Mouse (Mus musculus): ENCODE data around the gene Ctsa. TPM values are rescaled to one million over a fixed set of nuclear protein-coding genes. Genes with fewer than 3 reads are reported as not detected.
A peak's percentile ranks its signal among the peaks of the same experiment; 100 is the strongest.
"Not testable (repeated sequence)": the region's sequence is repeated elsewhere in the genome, so short reads cannot be mapped to it uniquely, and the experiment has no call there.

Ctsa gene
- polyA plus RNA-seq, 1 experiment = 318 TPM

DNA sequence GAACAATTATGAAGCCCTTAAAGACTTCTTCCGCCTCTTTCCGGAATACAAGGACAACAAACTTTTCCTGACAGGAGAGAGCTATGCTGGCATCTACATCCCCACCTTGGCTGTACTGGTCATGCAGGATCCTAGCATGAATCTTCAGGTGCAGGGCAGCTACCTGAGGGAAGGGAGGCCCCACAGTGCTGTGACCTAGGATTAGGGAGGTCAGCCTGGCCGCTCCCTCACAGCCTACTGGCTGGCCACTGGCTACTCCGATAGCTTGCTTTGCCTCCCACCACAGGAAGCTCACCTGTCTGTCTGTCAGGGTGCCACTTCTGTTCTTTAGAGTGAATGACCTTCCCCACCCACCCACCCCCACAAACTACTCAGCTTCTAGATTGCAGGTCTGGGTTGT, 2.5 kb downstream of the Ctsa start:
- Histone ChIP-seq H3K4me3 (ENCODE audit: extremely low read depth, insufficient read depth, insufficient read length) (no peak overlapping the region), H3K4me1 (ENCODE audit: control insufficient read depth, insufficient read depth, insufficient read length) (peaks cover 5% of the 10 kb centered on the region; the same call in 1 of the 2 replicates), H3K36me3 (ENCODE audit: control insufficient read depth, insufficient read depth, low read length) (peaks cover 35% of the 10 kb centered on the region), H3K27me3 (ENCODE audit: control insufficient read depth, insufficient read depth, low read length) (no peaks in the 10 kb centered on the region), H3K27ac (ENCODE audit: insufficient read depth, low read length) (no peak overlapping the region)
- DNase-seq (ENCODE audit: low read depth in 1 of 2, low spot score in 2 of 2) = no peak
- 95% methylated on average over 4 of the region's 4 CpGs for WGBS
- TF ChIP-seq POLR2A (IDR thresholded peaks at IDR 0.05; ENCODE audit: low read depth, low read length) (no peak), CTCF (IDR thresholded peaks at IDR 0.05; ENCODE audit: extremely low read depth, insufficient read depth, insufficient read length, insufficient replicate concordance) (no peak)

DNA sequence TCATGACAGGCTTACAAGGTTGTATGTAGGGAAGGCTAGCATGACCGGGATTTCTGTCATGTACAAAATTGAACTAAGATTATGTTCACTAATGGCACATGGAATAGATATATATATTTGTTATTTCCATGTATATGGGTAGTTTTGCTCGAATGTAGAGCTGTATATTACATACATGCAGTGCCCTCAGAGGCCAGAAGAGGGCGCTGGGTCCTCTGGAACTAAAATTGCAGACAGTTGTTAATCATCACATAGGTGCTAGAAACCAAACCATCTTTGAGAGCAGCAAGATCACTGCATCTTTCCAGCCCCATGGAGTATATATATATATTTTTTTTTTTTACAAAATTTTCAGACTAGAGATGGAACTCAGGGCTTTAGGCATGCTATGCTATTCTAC, 13.1 kb downstream of the Ctsa start:
- peaks cover 4% of the 10 kb centered on the region; the same call in 1 of the 2 replicates for H3K4me1 ChIP-seq (ENCODE audit: control insufficient read depth, insufficient read depth, insufficient read length)

DNA sequence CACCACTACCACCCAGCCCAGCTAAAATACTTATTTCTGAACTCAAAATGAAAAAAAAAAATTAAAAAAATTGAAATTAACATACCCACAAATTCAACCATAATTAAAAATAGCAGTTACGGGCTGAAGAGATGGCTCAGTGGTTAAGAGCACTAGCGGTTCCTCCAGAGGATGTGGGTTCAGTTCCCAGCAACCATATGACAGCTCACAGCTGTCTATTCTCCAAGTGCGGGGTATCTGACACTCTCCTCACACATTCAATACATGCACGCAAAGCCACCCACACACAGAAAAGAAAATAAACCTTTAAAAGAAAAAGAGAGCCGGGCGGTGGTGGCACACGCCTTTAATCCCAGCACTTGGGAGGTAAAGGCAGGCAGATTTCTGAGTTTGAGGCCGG, 17.4 kb downstream of the Ctsa start:
- H3K27me3 ChIP-seq (ENCODE audit: control insufficient read depth, insufficient read depth, low read length) = no peaks in the 10 kb centered on the region
- peaks cover 4% of the 10 kb centered on the region; the same call in 1 of the 2 replicates for H3K4me1 ChIP-seq (ENCODE audit: control insufficient read depth, insufficient read depth, insufficient read length)
- TF ChIP-seq CTCF (IDR thresholded peaks at IDR 0.05; ENCODE audit: extremely low read depth, insufficient read depth, insufficient read length, insufficient replicate concordance) (no peak), POLR2A (IDR thresholded peaks at IDR 0.05; ENCODE audit: low read depth, low read length) (no peak)
- no peak overlapping the region for H3K4me3 ChIP-seq (ENCODE audit: extremely low read depth, insufficient read depth, insufficient read length)
- no peak overlapping the region; the same call in 1 of the 2 replicates for H3K27ac ChIP-seq (ENCODE audit: insufficient read depth, low read length)
- 32% methylated on average over 8 of the region's 8 CpGs for WGBS
- H3K36me3 ChIP-seq (ENCODE audit: control insufficient read depth, insufficient read depth, low read length) = no peaks in the 10 kb centered on the region
- peak in 1 of 2 experiments; percentile 36 for DNase-seq (ENCODE audit: low read depth in 1 of 2, low spot score in 2 of 2)

More for the DNA sequence above, 13.1 kb downstream of the Ctsa start:
- no peak for TF ChIP-seq CTCF (IDR thresholded peaks at IDR 0.05; ENCODE audit: extremely low read depth, insufficient read depth, insufficient read length, insufficient replicate concordance)
- TF ChIP-seq POLR2A (IDR thresholded peaks at IDR 0.05; ENCODE audit: low read depth, low read length) = no peak
- Histone ChIP-seq H3K4me3 (ENCODE audit: extremely low read depth, insufficient read depth, insufficient read length) (no peak overlapping the region), H3K27ac (ENCODE audit: insufficient read depth, low read length) (no peak overlapping the region), H3K27me3 (ENCODE audit: control insufficient read depth, insufficient read depth, low read length) (no peaks in the 10 kb centered on the region), H3K36me3 (ENCODE audit: control insufficient read depth, insufficient read depth, low read length) (no peaks in the 10 kb centered on the region)
- WGBS = 48% methylated on average over 3 of the region's 3 CpGs
- no peak for DNase-seq (ENCODE audit: low read depth in 1 of 2, low spot score in 2 of 2)

DNA sequence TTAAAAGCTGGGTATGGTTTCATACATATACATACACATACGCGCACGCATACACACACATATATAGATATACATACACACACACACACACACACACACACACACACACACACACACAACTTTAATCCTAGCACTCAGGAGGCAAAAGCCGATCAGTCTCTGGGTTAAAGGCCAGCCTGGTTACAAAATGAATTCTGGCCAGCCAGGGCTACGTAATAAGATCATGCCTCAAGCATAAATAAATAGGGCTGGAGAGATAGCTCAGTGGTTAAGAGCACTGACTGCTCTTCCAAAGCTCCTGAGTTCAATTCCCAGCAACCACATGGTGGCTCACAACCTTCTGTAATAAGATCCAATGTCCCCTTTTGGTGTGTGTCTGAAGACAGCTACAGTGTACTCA, 22.9 kb downstream of the Ctsa start:
- 91% methylated on average over 5 of the region's 5 CpGs for WGBS

DNA sequence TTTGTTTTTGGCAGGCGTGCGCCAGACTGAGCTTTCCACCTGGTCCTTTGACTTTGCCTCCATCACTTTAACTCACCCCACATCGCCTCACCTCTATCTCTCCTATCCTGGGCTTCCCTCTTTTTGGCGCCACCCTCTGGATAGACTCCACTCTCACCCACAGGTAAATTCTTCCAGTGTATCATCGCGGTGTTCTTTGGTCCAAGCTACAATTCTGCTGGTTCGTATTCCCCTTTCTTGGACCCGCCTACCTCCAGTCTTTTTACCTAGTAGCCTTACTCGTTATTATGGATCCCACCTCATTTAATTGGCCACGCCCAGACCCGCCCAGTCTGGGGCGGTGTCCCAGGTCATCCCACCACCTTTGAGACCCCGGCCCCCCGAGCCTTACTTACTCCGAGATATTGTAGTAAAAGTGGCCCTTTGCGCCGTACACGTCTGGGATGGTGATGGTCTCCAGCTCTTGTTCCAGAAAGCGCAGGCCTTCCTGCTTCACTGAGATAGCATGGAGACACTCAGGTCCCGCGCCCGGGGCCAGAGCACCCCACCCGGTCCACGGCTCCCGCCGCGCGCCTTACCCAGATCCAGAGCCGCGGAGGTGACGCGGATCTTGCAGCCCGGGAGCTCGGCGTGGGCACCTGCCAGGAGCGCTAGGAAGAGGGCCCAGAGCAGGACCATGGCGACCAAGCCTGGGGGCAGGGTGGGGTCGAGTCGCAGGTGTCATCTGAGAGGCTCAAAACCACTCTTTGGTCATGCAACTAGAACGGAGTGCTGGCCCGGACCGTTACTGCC, 23.8 kb downstream of the Ctsa start:
- DNase-seq (ENCODE audit: low read depth in 1 of 2, low spot score in 2 of 2) = no peak
- 3% methylated on average over 42 of the region's 42 CpGs for whole genome bisulfite sequencing
- Histone ChIP-seq H3K27ac (ENCODE audit: insufficient read depth, low read length) (no peak overlapping the region), H3K27me3 (ENCODE audit: control insufficient read depth, insufficient read depth, low read length) (peaks cover 10% of the 10 kb centered on the region), H3K4me1 (ENCODE audit: control insufficient read depth, insufficient read depth, insufficient read length) (peaks cover 11% of the 10 kb centered on the region; the same call in 1 of the 2 replicates), H3K4me3 (ENCODE audit: extremely low read depth, insufficient read depth, insufficient read length) (peak overlapping the region; percentile 65), H3K36me3 (ENCODE audit: control insufficient read depth, insufficient read depth, low read length) (no peaks in the 10 kb centered on the region)
- no peak for TF ChIP-seq POLR2A (IDR thresholded peaks at IDR 0.05; ENCODE audit: low read depth, low read length)
- TF ChIP-seq CTCF (IDR thresholded peaks at IDR 0.05; ENCODE audit: extremely low read depth, insufficient read depth, insufficient read length, insufficient replicate concordance) = no peak

More for the DNA sequence above, 22.9 kb downstream of the Ctsa start:
- H3K4me1 ChIP-seq (ENCODE audit: control insufficient read depth, insufficient read depth, insufficient read length) = peaks cover 11% of the 10 kb centered on the region; the same call in 1 of the 2 replicates
- not testable (repeated sequence) for H3K36me3 ChIP-seq (ENCODE audit: control insufficient read depth, insufficient read depth, low read length); DNase-seq (ENCODE audit: low read depth in 1 of 2, low spot score in 2 of 2); H3K4me3 ChIP-seq (ENCODE audit: extremely low read depth, insufficient read depth, insufficient read length); H3K27ac ChIP-seq (ENCODE audit: insufficient read depth, low read length)
- peaks cover 10% of the 10 kb centered on the region for H3K27me3 ChIP-seq (ENCODE audit: control insufficient read depth, insufficient read depth, low read length)

DNA sequence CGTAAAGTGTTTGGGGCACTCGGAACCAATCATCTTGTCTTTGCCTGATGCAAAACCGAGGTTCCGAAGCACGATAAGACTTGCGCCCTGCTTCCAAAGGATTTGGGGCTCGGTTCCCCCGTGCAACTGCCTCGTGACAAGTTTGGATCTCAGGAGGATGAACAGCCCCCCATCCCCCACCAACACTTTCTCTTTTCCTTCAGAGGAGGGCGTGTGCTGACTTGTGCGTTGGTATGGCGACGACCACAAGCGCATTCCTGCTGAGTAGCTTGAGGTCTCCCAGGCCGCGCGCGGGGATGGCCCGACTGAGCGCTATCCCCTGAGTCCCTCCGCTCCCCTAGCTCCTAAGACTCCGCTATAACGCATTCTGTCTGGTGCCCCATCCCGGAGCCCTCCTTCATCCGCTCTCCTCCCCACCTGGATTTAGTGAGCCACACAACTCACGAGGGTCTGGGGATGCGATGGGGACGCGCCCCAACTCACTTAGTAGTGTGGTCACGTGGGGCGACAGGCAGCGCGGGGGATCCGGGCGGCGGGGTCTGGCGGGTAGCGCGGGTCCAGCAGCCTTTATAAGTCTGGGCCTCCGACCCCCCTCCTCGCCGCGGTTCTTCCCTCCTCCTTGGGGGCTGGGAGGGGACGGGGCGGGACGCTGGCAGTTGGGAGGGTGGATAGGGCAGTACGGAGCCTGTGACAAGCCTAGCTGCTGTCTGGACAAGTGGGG, 24.6 kb downstream of the Ctsa start, which contains the start of gene Pltp:
TSS of gene Pltp (minus strand) at position 611 of the 721 bp plus-strand sequence.
- WGBS = 1% methylated on average over 47 of the region's 47 CpGs

More for the DNA sequence above, 24.6 kb downstream of the Ctsa start, which contains the start of gene Pltp:
- peaks cover 12% of the 10 kb centered on the region for H3K4me1 ChIP-seq (ENCODE audit: control insufficient read depth, insufficient read depth, insufficient read length)
- no peak within 1 kb of the TSS for H3K27ac ChIP-seq (ENCODE audit: insufficient read depth, low read length)
- peak within 1 kb of the TSS; percentile 65 for H3K4me3 ChIP-seq (ENCODE audit: extremely low read depth, insufficient read depth, insufficient read length)
- no peaks in the 10 kb centered on the region for H3K36me3 ChIP-seq (ENCODE audit: control insufficient read depth, insufficient read depth, low read length)
- peaks cover 10% of the 10 kb centered on the region for H3K27me3 ChIP-seq (ENCODE audit: control insufficient read depth, insufficient read depth, low read length)
- peak in 1 of 2 experiments; percentile 44 for DNase-seq (ENCODE audit: low read depth in 1 of 2, low spot score in 2 of 2)
- no peak for TF ChIP-seq POLR2A (IDR thresholded peaks at IDR 0.05; ENCODE audit: low read depth, low read length)
- TF ChIP-seq CTCF (IDR thresholded peaks at IDR 0.05; ENCODE audit: extremely low read depth, insufficient read depth, insufficient read length, insufficient replicate concordance) = no peak
